Comparison of ENCODE assay signal across 8 mouse cellular contexts in genomic region chr3:90466311-90466766, GRCm38 (mm10). TPM values are rescaled to one million over a fixed set of nuclear protein-coding genes. Genes with fewer than 3 reads are reported as not detected.
DNase-seq lines count a peak whose midpoint lies in the region; ATAC-seq and TF ChIP-seq lines count a peak whose summit lies in the region.

No protein-coding gene starts in this region.

- no peak overlapping the region for H3K27ac ChIP-seq in CH12.LX (ENCODE audit: insufficient read depth, low read depth)
- no peak overlapping the region for H3K27ac ChIP-seq in liver, embryonic 14.5 days
- H3K27ac ChIP-seq in neural tube, embryonic 13.5 days (replicated peaks) = no peak overlapping the region

- in situ Hi-C loops in CH12.LX (cut with MboI; ENCODE audit: low pct_ligation_motif_present, low pct_unique_long_range_greater_than_20kb, low sequenced_read_pairs) = loop anchor here (5.0 kb wide), 1 partner anchor 49 kb away; no protein-coding TSS in a partner anchor

- peak overlapping the region; percentile 98 for H3K4me2 ChIP-seq in CH12.LX (ENCODE audit: insufficient read depth, low read depth, poor library complexity, severe bottlenecking)
- H3K4me2 ChIP-seq in liver, embryonic 14.5 days (ENCODE audit: low read depth) = peak overlapping the region; percentile 67
- H3K4me2 ChIP-seq in neural tube, embryonic 13.5 days = peak overlapping the region; percentile 94

- TF ChIP-seq POLR2A in CH12.LX (IDR thresholded peaks at IDR 0.05; ENCODE audit: low read depth, low read length) = no peak

- WGBS in liver, embryonic 14.5 days (ENCODE audit: insufficient replicate concordance) = 2% methylated on average over 15 of the region's 15 CpGs
- under 1% methylated on average over 15 of the region's 15 CpGs for whole genome bisulfite sequencing in neural tube, embryonic 13.5 days

- peak; percentile 90 for TF ChIP-seq RAD21 in CH12.LX (IDR thresholded peaks at IDR 0.05; ENCODE audit: low read depth, low read length)

- no peak overlapping the region; the same call in 1 of the 2 replicates for H3K9ac ChIP-seq in CH12.LX (ENCODE audit: insufficient read depth, low read depth)
- no peak overlapping the region for H3K9ac ChIP-seq in liver, embryonic 14.5 days (replicated peaks)
- peak overlapping the region; percentile 65 for H3K9ac ChIP-seq in neural tube, embryonic 13.5 days

- no peak for TF ChIP-seq EP300 in CH12.LX (IDR thresholded peaks at IDR 0.05; ENCODE audit: low read length)
- no peak for TF ChIP-seq EP300 in liver, embryonic 14.5 days (IDR thresholded peaks at IDR 0.05; ENCODE audit: low read depth)

- peaks cover 19% of the 10 kb centered on the region for H3K27me3 ChIP-seq in CH12.LX (replicated peaks)
- peaks cover 45% of the 10 kb centered on the region for H3K27me3 ChIP-seq in liver, embryonic 14.5 days (ENCODE audit: control insufficient read depth, insufficient read depth, low read length)
- H3K27me3 ChIP-seq in neural tube, embryonic 13.5 days = peaks cover 57% of the 10 kb centered on the region

- peak; percentile 24; the same call in 1 of the 2 replicates for ATAC-seq in liver, embryonic 14.5 days (ENCODE audit: insufficient read depth)
- ATAC-seq in neural tube, embryonic 13.5 days (ENCODE audit: low read depth) = peak; percentile 23; the same call in 1 of the 2 replicates

- DNase-seq in CH12.LX (ENCODE audit: extremely low read depth) = peak; percentile 14
- peak; percentile 77 for DNase-seq in adrenal gland, adult 8-10 months
- DNase-seq in embryo, embryonic 9.5 days (ENCODE audit: extremely low spot score) = peak; percentile 69
- peak; percentile 76 for DNase-seq in heart, adult 8-10 months (ENCODE audit: low spot score)
- peak; percentile 72 to 76 for DNase-seq in kidney, adult 8-10 months
- peak in 1 of 3 experiments; percentile 37 for DNase-seq in liver, embryonic 14.5 days (ENCODE audit: low read depth in 3 of 3, low spot score in 3 of 3)
- DNase-seq in spleen, postnatal 4 days (ENCODE audit: low spot score in 2 of 2) = no peak

- peaks cover 4 to 7% of the 10 kb centered on the region in 2 experiments; a peak in 2 of 4 replicates for H3K4me1 ChIP-seq in CH12.LX (ENCODE audit: control insufficient read depth in 1 of 2, insufficient read depth in 2 of 2)
- H3K4me1 ChIP-seq in liver, embryonic 14.5 days (replicated peaks; ENCODE audit: control insufficient read depth in 2 of 2, insufficient read depth in 2 of 2, low read length in 1 of 2) = peaks cover 0 to 2% of the 10 kb centered on the region in 2 experiments; a peak in 1 of 4 replicates
- H3K4me1 ChIP-seq in neural tube, embryonic 13.5 days (replicated peaks) = peaks cover 21% of the 10 kb centered on the region

- H3K9me3 ChIP-seq in CH12.LX (replicated peaks; ENCODE audit: low read length) = peaks cover 11% of the 10 kb centered on the region
- no peaks in the 10 kb centered on the region for H3K9me3 ChIP-seq in liver, embryonic 14.5 days (ENCODE audit: control insufficient read depth, low read length)
- H3K9me3 ChIP-seq in neural tube, embryonic 13.5 days = no peaks in the 10 kb centered on the region

- H3K36me3 ChIP-seq in CH12.LX (replicated peaks in 1 of 2; ENCODE audit: control insufficient read depth in 1 of 2, insufficient read depth in 1 of 2, low read length in 1 of 2) = no peaks in the 10 kb centered on the region
- no peaks in the 10 kb centered on the region for H3K36me3 ChIP-seq in liver, embryonic 14.5 days (replicated peaks; ENCODE audit: control insufficient read depth, insufficient read depth, low read depth)
- H3K36me3 ChIP-seq in neural tube, embryonic 13.5 days = no peaks in the 10 kb centered on the region

- no peaks in the 10 kb centered on the region for H3K79me2 ChIP-seq in CH12.LX (replicated peaks; ENCODE audit: control insufficient read depth, extremely low read depth, insufficient read depth, poor library complexity, severe bottlenecking)

- peak overlapping the region; percentile 3 to 50 (median 41) for H3K4me3 ChIP-seq in CH12.LX (replicated peaks in 1 of 3; ENCODE audit: low read depth in 2 of 3, low read length in 2 of 3, poor library complexity in 1 of 3)
- peak overlapping the region; percentile 14 to 48 for H3K4me3 ChIP-seq in liver, embryonic 14.5 days (ENCODE audit: insufficient read depth in 1 of 2, low read depth in 2 of 2, low read length in 2 of 2)
- H3K4me3 ChIP-seq in neural tube, embryonic 13.5 days = peak overlapping the region; percentile 55

- TF ChIP-seq CTCF in CH12.LX (conservative IDR thresholded peaks at IDR 0.05 in 1 of 2, IDR thresholded peaks at IDR 0.05 in 1 of 2; ENCODE audit: low read depth in 2 of 2, low read length in 2 of 2) = peak; percentile 33 to 89; a peak in 3 of 4 replicates
- peak; percentile 78 for TF ChIP-seq CTCF in liver, embryonic 14.5 days (IDR thresholded peaks at IDR 0.05; ENCODE audit: low read depth)

- dilution Hi-C loops in CH12.LX (cut with MboI; ENCODE audit: extremely low pct_ligation_motif_present, extremely low pct_unique_long_range_greater_than_20kb, low sequenced_read_pairs) = no loop called here

TF ChIP-seq in CH12.LX, 34 proteins besides CTCF, POLR2A, EP300 and RAD21 (continues in another document):
- TF ChIP-seq RCOR1 (conservative IDR thresholded peaks at IDR 0.05; ENCODE audit: low read depth, low read length) (no peak), TCF12 (IDR thresholded peaks at IDR 0.05; ENCODE audit: low read depth, low read length) (no peak), SIN3A (IDR thresholded peaks at IDR 0.05; ENCODE audit: low read length) (no peak; the same call in 1 of the 2 replicates), JUN (IDR thresholded peaks at IDR 0.05; ENCODE audit: insufficient read depth, low read depth, low read length) (no peak), USF2 (conservative IDR thresholded peaks at IDR 0.05; ENCODE audit: low read depth, low read length) (no peak), NELFE (IDR thresholded peaks at IDR 0.05; ENCODE audit: low read depth, low read length) (no peak), E2F4 (IDR thresholded peaks at IDR 0.05; ENCODE audit: insufficient replicate concordance, low read depth, low read length) (no peak), BHLHE40 (IDR thresholded peaks at IDR 0.05; ENCODE audit: low read depth, low read length) (no peak), MAX (IDR thresholded peaks at IDR 0.05; ENCODE audit: low read length) (no peak), CHD1 (IDR thresholded peaks at IDR 0.05; ENCODE audit: low read depth, low read length) (no peak), MEF2A (IDR thresholded peaks at IDR 0.05; ENCODE audit: borderline replicate concordance, low read depth, low read length) (no peak), PAX5 (IDR thresholded peaks at IDR 0.05; ENCODE audit: low read length) (no peak), USF1 (IDR thresholded peaks at IDR 0.05; ENCODE audit: low read depth, low read length) (no peak)

RNA-seq across cellular contexts. Expression of gene Npr1, which starts 0.7 kb away (rescaled TPM):
- total RNA-seq in CH12.LX (2012; rRNA removed) (0.13 TPM in 2 replicates), CH12.LX (2014; rRNA removed) (not detected in 2 replicates)
- not detected in 2 replicates for polyA plus RNA-seq in CH12.LX (2012; ENCODE audit: insufficient read length, low read depth)
- total RNA-seq in adrenal gland, adult 8-10 months (2022) = 100 to 1,000 TPM; 316 to 460 (median 368) TPM
- total RNA-seq in heart, adult 8-10 months (2022) = 10 to 100 TPM; 15.1 to 17.3 (median 16.7) TPM
- 6.5 and 7.2 TPM in 2 replicates for polyA plus RNA-seq in liver, embryonic 14.5 days (2012; rRNA removed)
- polyA plus RNA-seq in liver, embryonic 14.5 days (2014; fragmentation: Nextera tagmentation; extraction: Ambion mirVana) = 2.8 and 4.0 TPM in 2 replicates
- 3.7 and 3.9 TPM in 2 replicates for polyA plus RNA-seq in neural tube, embryonic 13.5 days (2015; fragmentation: Nextera tagmentation; extraction: Ambion mirVana)

RNA-seq across cellular contexts. Expression of gene Ilf2, which starts 9.6 kb away (rescaled TPM):
- total RNA-seq in CH12.LX (2012; rRNA removed) (120 and 148 TPM in 2 replicates), CH12.LX (2014; rRNA removed) (182 and 208 TPM in 2 replicates)
- 197 and 199 TPM in 2 replicates for polyA plus RNA-seq in CH12.LX (2012; ENCODE audit: insufficient read length, low read depth)
- total RNA-seq in adrenal gland, adult 8-10 months (2022) = 10 to 100 TPM; 58.9 to 75.2 (median 67.3) TPM
- total RNA-seq in heart, adult 8-10 months (2022) = 10 to 100 TPM; 27.6 to 30.5 (median 28.8) TPM
- polyA plus RNA-seq in liver, embryonic 14.5 days (2012; rRNA removed) = 23.3 and 34.5 TPM in 2 replicates
- 46.5 and 48.9 TPM in 2 replicates for polyA plus RNA-seq in liver, embryonic 14.5 days (2014; fragmentation: Nextera tagmentation; extraction: Ambion mirVana)
- 280 and 290 TPM in 2 replicates for polyA plus RNA-seq in neural tube, embryonic 13.5 days (2015; fragmentation: Nextera tagmentation; extraction: Ambion mirVana)

RNA-seq across cellular contexts. Expression of gene Snapin, which starts 24.5 kb away (rescaled TPM):
- 18.4 and 18.9 TPM in 2 replicates for total RNA-seq in CH12.LX (2012; rRNA removed)
- total RNA-seq in CH12.LX (2014; rRNA removed) = 39.8 and 42.0 TPM in 2 replicates
- polyA plus RNA-seq in CH12.LX (2012; ENCODE audit: insufficient read length, low read depth) = 33.0 and 37.8 TPM in 2 replicates
- 100 to 1,000 TPM in 1 of 4 experiments, 10 to 100 TPM in 3; 73.3 to 105 (median 83.4) TPM for total RNA-seq in adrenal gland, adult 8-10 months (2022)
- total RNA-seq in heart, adult 8-10 months (2022) = 10 to 100 TPM; 69.7 to 77.6 (median 75.4) TPM
- 7.4 and 9.3 TPM in 2 replicates for polyA plus RNA-seq in liver, embryonic 14.5 days (2012; rRNA removed)
- polyA plus RNA-seq in liver, embryonic 14.5 days (2014; fragmentation: Nextera tagmentation; extraction: Ambion mirVana) = 17.0 and 18.7 TPM in 2 replicates
- polyA plus RNA-seq in neural tube, embryonic 13.5 days (2015; fragmentation: Nextera tagmentation; extraction: Ambion mirVana) = 98.2 and 103 TPM in 2 replicates

RNA-seq across cellular contexts. Expression of gene Ints3, which starts 32.9 kb away (rescaled TPM):
- total RNA-seq in CH12.LX (2012; rRNA removed) (30.7 and 36.5 TPM in 2 replicates), CH12.LX (2014; rRNA removed) (20.3 and 20.5 TPM in 2 replicates)
- polyA plus RNA-seq in CH12.LX (2012; ENCODE audit: insufficient read length, low read depth) = 37.9 and 45.9 TPM in 2 replicates
- 100 to 1,000 TPM; 107 to 119 (median 110) TPM for total RNA-seq in adrenal gland, adult 8-10 months (2022)
- 10 to 100 TPM; 22.9 to 28.1 (median 24.4) TPM for total RNA-seq in heart, adult 8-10 months (2022)
- 11.3 and 12.7 TPM in 2 replicates for polyA plus RNA-seq in liver, embryonic 14.5 days (2012; rRNA removed)
- polyA plus RNA-seq in liver, embryonic 14.5 days (2014; fragmentation: Nextera tagmentation; extraction: Ambion mirVana) = 6.6 and 9.4 TPM in 2 replicates
- polyA plus RNA-seq in neural tube, embryonic 13.5 days (2015; fragmentation: Nextera tagmentation; extraction: Ambion mirVana) = 29.3 and 30.8 TPM in 2 replicates

RNA-seq across cellular contexts. Expression of gene Chtop, which starts 43.0 kb away (rescaled TPM):
- total RNA-seq in CH12.LX (2012; rRNA removed) (88.5 and 106 TPM in 2 replicates), CH12.LX (2014; rRNA removed) (130 and 134 TPM in 2 replicates)
- polyA plus RNA-seq in CH12.LX (2012; ENCODE audit: insufficient read length, low read depth) = 126 and 137 TPM in 2 replicates
- 100 to 1,000 TPM; 114 to 130 (median 125) TPM for total RNA-seq in adrenal gland, adult 8-10 months (2022)
- total RNA-seq in heart, adult 8-10 months (2022) = 100 to 1,000 TPM in 1 of 4 experiments, 10 to 100 TPM in 3; 93.2 to 105 (median 94.2) TPM
- polyA plus RNA-seq in liver, embryonic 14.5 days (2012; rRNA removed) = 33.6 and 49.9 TPM in 2 replicates
- 29.7 and 32.7 TPM in 2 replicates for polyA plus RNA-seq in liver, embryonic 14.5 days (2014; fragmentation: Nextera tagmentation; extraction: Ambion mirVana)
- polyA plus RNA-seq in neural tube, embryonic 13.5 days (2015; fragmentation: Nextera tagmentation; extraction: Ambion mirVana) = 183 and 200 TPM in 2 replicates

Comparison
In these comparisons a context has a peak if more than half of its experiments do, and no peak if none do; other contexts are left out.
1. DNase-seq: peak in CH12.LX (single experiment), adrenal gland, adult 8-10 months (single experiment), embryo, embryonic 9.5 days (single experiment), heart, adult 8-10 months (single experiment) and kidney, adult 8-10 months (2 of 2); none in spleen, postnatal 4 days (0 of 2).
2. RNA of gene Npr1, which starts 0.7 kb away (total RNA-seq): 316 to 460 TPM in adrenal gland, adult 8-10 months; 15.1 to 17.3 TPM in heart, adult 8-10 months and 0.13 TPM in CH12.LX; every median in the first group is over 10 times any median in the second.
3. Peak in every context shown above with its lines, with median percentiles within 50 percentile points of each other: H3K4me2 ChIP-seq and H3K4me3 ChIP-seq.